Mouse (Mus musculus): ENCODE measurements around the gene Arid5b. TPM values are rescaled to one million over a fixed set of nuclear protein-coding genes. Genes with fewer than 3 reads are reported as not detected.

The Arid5b gene
- polyA plus RNA-seq, 1 experiment from 2014 or later, result 22.7 TPM

GRCm38 (mm10) chr10:68091840-68092239 is 186.7 kb downstream of the Arid5b start:
- Histone ChIP-seq H3K27me3 (no peaks in the 10 kb centered on the region), H3K9me3 (no peaks in the 10 kb centered on the region), H3K4me1 (replicated peaks) (no peaks in the 10 kb centered on the region), H3K27ac (no peak overlapping the region), H3K4me3 (no peak overlapping the region), H3K4me2 (no peak overlapping the region), H3K9ac (no peak overlapping the region), H3K36me3 (peaks cover 27% of the 10 kb centered on the region)
- ATAC-seq (ENCODE audit: low FRiP score), result no peak
- 86% methylated on average over 4 of the region's 4 CpGs for WGBS

DNA sequence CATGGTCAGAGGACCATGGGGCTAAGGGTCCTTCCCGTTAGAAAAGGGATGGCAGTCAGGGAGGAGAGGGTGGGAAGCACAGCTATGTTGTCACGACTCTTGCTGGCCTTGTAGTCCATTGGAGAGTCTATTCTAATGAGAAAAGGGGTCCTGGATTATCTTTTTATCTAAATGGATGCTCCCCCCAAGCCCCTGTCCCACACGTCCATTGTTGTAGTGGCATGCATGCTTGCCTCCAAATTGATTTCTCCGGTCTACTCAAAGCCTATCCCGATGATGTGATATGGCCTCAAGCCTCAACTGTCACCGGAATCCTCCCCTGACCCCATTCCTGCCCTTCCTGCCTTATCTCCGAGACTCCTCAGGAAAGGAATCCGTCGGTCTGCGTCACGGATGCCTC is 187.5 kb downstream of the Arid5b start:
- Histone ChIP-seq H3K4me2 (no peak overlapping the region), H3K27ac (no peak overlapping the region), H3K27me3 (no peaks in the 10 kb centered on the region), H3K4me3 (no peak overlapping the region), H3K4me1 (replicated peaks) (no peaks in the 10 kb centered on the region), H3K9ac (no peak overlapping the region), H3K36me3 (peaks cover 18% of the 10 kb centered on the region), H3K9me3 (no peaks in the 10 kb centered on the region)
- ATAC-seq (ENCODE audit: low FRiP score), result no peak
- 76% methylated on average over 11 of the region's 11 CpGs for WGBS

GRCm38 (mm10) chr10:68090544-68090943 is 188.0 kb downstream of the Arid5b start:
- Histone ChIP-seq H3K36me3 (peaks cover 16% of the 10 kb centered on the region), H3K4me3 (no peak overlapping the region), H3K27me3 (no peaks in the 10 kb centered on the region), H3K4me2 (no peak overlapping the region), H3K4me1 (replicated peaks) (no peaks in the 10 kb centered on the region), H3K9me3 (no peaks in the 10 kb centered on the region), H3K9ac (no peak overlapping the region), H3K27ac (no peak overlapping the region)
- 84% methylated on average over 3 of the region's 3 CpGs for WGBS
- no peak for ATAC-seq (ENCODE audit: low FRiP score)

DNA sequence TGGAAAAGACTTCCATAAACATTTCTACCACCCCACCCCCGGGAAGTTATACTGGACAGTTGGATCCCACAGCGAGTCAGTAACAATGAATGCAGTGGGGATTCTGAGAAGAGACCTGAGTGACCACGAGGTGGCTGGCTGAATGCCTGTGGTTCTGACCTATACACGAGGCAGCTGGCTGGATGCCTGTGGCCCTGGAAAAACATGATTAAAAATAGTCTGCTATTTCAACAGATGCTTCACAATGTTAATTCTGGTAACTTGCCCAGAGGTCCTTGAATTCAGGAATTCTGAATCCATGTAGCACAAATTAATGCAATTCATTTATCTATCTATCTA is 188.4 kb downstream of the Arid5b start:
- no peak for ATAC-seq (ENCODE audit: low FRiP score)
- Histone ChIP-seq H3K4me2 (no peak overlapping the region), H3K27me3 (no peaks in the 10 kb centered on the region), H3K36me3 (peaks cover 14% of the 10 kb centered on the region), H3K9ac (no peak overlapping the region), H3K9me3 (no peaks in the 10 kb centered on the region), H3K4me1 (replicated peaks) (no peaks in the 10 kb centered on the region), H3K27ac (no peak overlapping the region), H3K4me3 (no peak overlapping the region)
- 70% methylated on average over 4 of the region's 4 CpGs for WGBS

DNA sequence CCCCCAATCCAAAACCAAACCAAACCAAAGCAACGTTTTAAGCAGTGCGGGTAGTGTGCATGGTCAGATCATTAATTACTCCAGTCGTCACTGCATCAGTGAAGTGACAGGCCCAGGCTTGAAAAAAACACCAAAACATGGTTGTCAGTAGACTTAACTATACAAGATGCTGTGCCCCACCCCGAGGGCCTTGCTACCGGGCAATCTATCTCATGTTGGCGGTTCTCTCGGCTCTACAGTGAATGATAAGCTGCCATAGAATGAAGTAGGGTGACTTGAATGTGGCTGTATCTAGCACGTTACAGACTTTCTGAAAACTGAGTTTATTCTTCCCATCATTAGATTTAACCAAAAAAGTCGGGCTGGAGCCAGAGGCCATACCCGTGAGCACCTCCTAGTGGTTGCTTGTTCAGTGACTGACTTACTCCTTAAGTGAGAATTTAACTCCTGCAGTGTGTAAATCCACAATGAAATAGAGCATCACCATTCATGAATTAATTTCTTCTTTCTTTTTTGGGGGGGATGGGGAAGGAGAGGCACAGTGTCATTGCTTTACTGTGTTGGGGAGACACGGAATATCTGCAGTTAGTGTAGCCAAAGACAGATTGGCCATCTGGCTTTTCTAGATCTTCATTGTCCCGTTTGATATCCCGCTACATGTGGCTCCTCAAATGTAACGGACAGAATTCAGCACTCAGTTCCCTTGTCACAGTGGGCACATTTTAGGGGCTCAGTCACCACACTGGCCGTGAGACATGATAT is 188.9 kb downstream of the Arid5b start:
- no peak for ATAC-seq (ENCODE audit: low FRiP score)
- Histone ChIP-seq H3K27me3 (no peaks in the 10 kb centered on the region), H3K27ac (no peak overlapping the region), H3K9me3 (no peaks in the 10 kb centered on the region), H3K4me3 (no peak overlapping the region), H3K36me3 (peaks cover 8% of the 10 kb centered on the region), H3K4me2 (no peak overlapping the region), H3K4me1 (replicated peaks) (no peaks in the 10 kb centered on the region), H3K9ac (no peak overlapping the region)
- 68% methylated on average over 15 of the region's 15 CpGs for WGBS

- ATAC-seq (ENCODE audit: low FRiP score), result no peak
- H3K9me3 ChIP-seq, result no peaks in the 10 kb centered on the region
- no peaks in the 10 kb centered on the region for H3K36me3 ChIP-seq
- H3K4me3 ChIP-seq, result no peak overlapping the region
- H3K27ac ChIP-seq, result no peak overlapping the region
- H3K4me2 ChIP-seq, result no peak overlapping the region
- no peak overlapping the region for H3K9ac ChIP-seq
- WGBS, result 80% methylated on average over 3 of the region's 3 CpGs
- no peaks in the 10 kb centered on the region for H3K27me3 ChIP-seq
- no peaks in the 10 kb centered on the region for H3K4me1 ChIP-seq (replicated peaks)
These were observed 190.8 kb downstream of the Arid5b start for GRCm38 (mm10) chr10:68087722-68088121.

- 85% methylated on average over 4 of the region's 4 CpGs for WGBS
- no peak for ATAC-seq (ENCODE audit: low FRiP score)
- H3K27ac ChIP-seq, result no peak overlapping the region
- no peak overlapping the region for H3K4me2 ChIP-seq
- H3K9ac ChIP-seq, result no peak overlapping the region
- no peak overlapping the region for H3K4me3 ChIP-seq
- no peaks in the 10 kb centered on the region for H3K36me3 ChIP-seq
- H3K9me3 ChIP-seq, result no peaks in the 10 kb centered on the region
- H3K4me1 ChIP-seq (replicated peaks), result no peaks in the 10 kb centered on the region
- no peaks in the 10 kb centered on the region for H3K27me3 ChIP-seq
These were observed 191.6 kb downstream of the Arid5b start for GRCm38 (mm10) chr10:68086973-68087372.

GRCm38 (mm10) chr10:68085574-68085973 is 193.0 kb downstream of the Arid5b start:
- no peaks in the 10 kb centered on the region for H3K4me1 ChIP-seq (replicated peaks)
- no peaks in the 10 kb centered on the region for H3K27me3 ChIP-seq
- H3K4me2 ChIP-seq, result no peak overlapping the region
- no peak overlapping the region for H3K4me3 ChIP-seq
- ATAC-seq (ENCODE audit: low FRiP score), result no peak
- H3K36me3 ChIP-seq, result no peaks in the 10 kb centered on the region
- no peak overlapping the region for H3K9ac ChIP-seq
- 75% methylated on average over 4 of the region's 4 CpGs for WGBS
- no peak overlapping the region for H3K27ac ChIP-seq
- H3K9me3 ChIP-seq, result no peaks in the 10 kb centered on the region

DNA sequence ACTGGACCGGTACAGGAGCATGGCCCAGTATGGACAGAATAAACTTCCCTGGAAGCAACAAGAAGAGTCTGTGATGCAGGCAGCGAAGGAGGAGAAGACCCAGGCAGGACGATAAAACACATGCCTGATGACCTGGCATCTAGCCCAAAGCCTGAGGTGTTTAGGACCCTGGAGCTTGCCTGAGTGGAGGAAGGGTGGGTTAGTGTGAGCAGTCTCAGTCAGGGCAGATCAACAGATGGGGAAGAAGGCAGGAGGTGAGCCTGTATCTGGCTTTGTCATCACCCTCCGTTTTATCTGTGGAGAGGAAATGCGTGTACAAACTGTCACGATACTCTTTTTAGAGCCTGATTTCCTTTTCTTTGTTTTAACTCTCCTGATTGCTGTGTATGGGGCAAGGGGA is 196.8 kb downstream of the Arid5b start:
- Histone ChIP-seq H3K36me3 (no peaks in the 10 kb centered on the region), H3K9ac (no peak overlapping the region), H3K9me3 (0 out of 2 replicates have a peak, but pooled peaks cover 4% of the 10 kb centered on the region), H3K4me2 (no peak overlapping the region), H3K4me3 (no peak overlapping the region), H3K27me3 (no peaks in the 10 kb centered on the region), H3K4me1 (replicated peaks) (no peaks in the 10 kb centered on the region), H3K27ac (no peak overlapping the region)
- no peak for ATAC-seq (ENCODE audit: low FRiP score)
- 75% methylated on average over 6 of the region's 6 CpGs for WGBS

DNA sequence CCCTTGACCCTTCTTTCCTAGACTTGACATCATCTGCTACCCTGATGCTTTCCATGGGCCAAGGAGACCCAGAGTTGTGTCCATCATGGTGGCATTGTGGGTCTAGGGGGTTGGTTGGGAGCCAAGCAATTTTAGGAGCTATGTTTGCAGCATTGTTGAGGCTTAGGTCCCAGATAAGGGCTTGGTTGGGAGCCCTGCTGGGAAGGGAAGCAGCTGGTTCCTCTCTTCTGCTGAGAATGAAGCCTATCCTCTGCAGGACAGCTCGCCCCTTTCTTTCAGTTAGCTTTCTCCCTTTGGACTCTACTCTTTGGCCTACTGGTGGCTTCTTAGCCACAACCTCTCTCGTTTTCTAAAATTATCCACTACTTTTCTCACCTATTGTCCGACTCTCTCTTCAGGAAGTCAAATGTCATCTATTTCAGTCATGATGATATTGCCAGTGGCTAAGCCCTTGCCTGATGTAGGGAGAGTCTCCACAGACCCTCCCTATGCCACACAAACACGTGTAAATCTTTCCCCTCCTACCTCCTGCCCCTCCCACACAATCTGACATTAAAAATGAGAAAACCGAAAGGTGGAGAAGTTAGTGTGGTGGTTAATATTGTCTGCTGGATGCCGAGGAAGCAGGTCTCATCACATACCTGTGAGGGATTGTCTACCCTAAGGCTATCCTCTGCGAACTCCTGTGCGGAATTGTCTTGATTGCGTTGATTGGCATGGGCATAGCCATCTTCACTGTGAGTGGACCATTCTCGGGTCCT is 198.4 kb downstream of the Arid5b start:
- Histone ChIP-seq H3K4me1 (replicated peaks) (no peaks in the 10 kb centered on the region), H3K4me3 (no peak overlapping the region), H3K9ac (no peak overlapping the region), H3K9me3 (0 out of 2 replicates have a peak, but pooled peaks cover 4% of the 10 kb centered on the region), H3K4me2 (no peak overlapping the region), H3K36me3 (no peaks in the 10 kb centered on the region), H3K27me3 (no peaks in the 10 kb centered on the region), H3K27ac (no peak overlapping the region)
- WGBS, result 87% methylated on average over 10 of the region's 10 CpGs
- no peak for ATAC-seq (ENCODE audit: low FRiP score)

DNA sequence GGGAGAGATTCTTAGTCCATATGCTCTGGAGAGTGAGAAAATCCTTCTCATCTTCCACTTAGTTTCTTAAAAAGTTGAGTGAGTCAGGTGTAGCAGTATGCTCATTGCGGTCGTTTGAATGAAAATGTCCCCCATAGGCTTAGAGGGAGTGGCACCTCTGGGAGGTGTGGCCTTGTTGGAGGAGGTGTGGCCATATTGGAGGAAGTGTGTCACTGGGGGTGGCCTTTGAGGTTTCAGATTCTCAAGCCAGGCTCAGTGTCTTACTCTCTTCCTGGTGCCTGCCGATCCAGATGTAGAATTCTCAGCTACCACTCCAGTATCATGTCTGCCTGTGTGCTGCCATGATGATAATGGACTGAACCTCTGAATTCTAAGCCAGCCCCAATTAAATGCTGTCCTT is 199.8 kb downstream of the Arid5b start:
- Histone ChIP-seq H3K4me3 (no peak overlapping the region), H3K9me3 (0 out of 2 replicates have a peak, but pooled peaks cover 4% of the 10 kb centered on the region), H3K27ac (no peak overlapping the region), H3K4me2 (no peak overlapping the region), H3K27me3 (0 out of 2 replicates have a peak, but pooled peaks cover 3% of the 10 kb centered on the region), H3K4me1 (replicated peaks) (no peaks in the 10 kb centered on the region), H3K9ac (no peak overlapping the region), H3K36me3 (no peaks in the 10 kb centered on the region)
- WGBS, result 98% methylated on average over 3 of the region's 3 CpGs
- no peak for ATAC-seq (ENCODE audit: low FRiP score)

- 0 out of 2 replicates have a peak, but pooled peaks cover 3% of the 10 kb centered on the region for H3K27me3 ChIP-seq
- no peak overlapping the region for H3K4me2 ChIP-seq
- H3K4me3 ChIP-seq, result no peak overlapping the region
- H3K36me3 ChIP-seq, result no peaks in the 10 kb centered on the region
- no peak overlapping the region for H3K27ac ChIP-seq
- H3K9me3 ChIP-seq, result 0 out of 2 replicates have a peak, but pooled peaks cover 4% of the 10 kb centered on the region
- ATAC-seq (ENCODE audit: low FRiP score), result no peak
- no peak overlapping the region for H3K9ac ChIP-seq
- 92% methylated on average over 5 of the region's 5 CpGs for WGBS
- H3K4me1 ChIP-seq (replicated peaks), result no peaks in the 10 kb centered on the region
These were observed 203.4 kb downstream of the Arid5b start for GRCm38 (mm10) chr10:68075181-68075580.
